Mouse (Mus musculus) thymus, adult 2 months (tissue): Measurements from ENCODE around the gene Ap3b1.

Experiments used
- CTCF ChIP-seq: fragments of 200-500 bp; IDR thresholded peaks from 2 replicates; pipeline ENCODE4 v1.5.1; 2012; ENCODE audit warnings: mild to moderate bottlenecking, control low read depth, low read length, moderate library complexity, borderline replicate concordance; ENCODE audit not compliant: control insufficient read depth, poor library complexity, insufficient read depth; ENCODE audit errors: extremely low read depth
- POLR2A ChIP-seq: fragments of 200-500 bp; IDR thresholded peaks from 2 replicates; pipeline ENCODE4 v1.6.1; 2012; ENCODE audit warnings: mild to moderate bottlenecking, low read length, control low read depth, moderate library complexity; ENCODE audit not compliant: control insufficient read depth, poor library complexity, insufficient read depth; ENCODE audit errors: extremely low read depth

DNA sequence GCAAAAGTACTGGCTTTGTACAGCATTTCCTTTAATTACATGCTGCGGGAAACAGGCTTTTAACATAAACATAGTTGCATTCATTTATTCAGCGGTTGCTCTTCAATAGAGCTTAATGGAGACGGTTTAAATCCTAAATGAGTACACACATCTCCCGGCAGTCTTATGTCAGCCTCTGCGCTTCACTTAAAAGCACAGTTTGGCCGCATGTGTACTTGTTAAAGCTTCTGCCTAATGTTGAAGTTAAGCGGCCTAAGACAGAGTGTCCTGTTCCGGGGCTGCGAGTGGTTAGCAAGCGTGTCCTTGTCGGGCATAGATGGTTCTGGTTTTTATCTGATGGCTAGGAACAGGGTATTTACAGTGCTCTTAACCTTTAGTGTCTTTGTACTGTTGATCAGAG lies 187.5 kb downstream of the Ap3b1 start:
- TF ChIP-seq CTCF (no peak), POLR2A (no peak)
